Mouse (Mus musculus) adrenal gland, postnatal 4 days (tissue): Measurements from ENCODE around the gene Fgf18. TPM values are rescaled to one million over a fixed set of nuclear protein-coding genes. Genes with fewer than 3 reads are reported as not detected.

ENCODE experiments used
- DNase-seq, 2 experiments: peaks; one replicate each; pipeline ENCODE4 v3.0.0; 2021 to 2022; ENCODE audit warnings: low spot score in 2 of 2, mixed read lengths in 2 of 2
- long read RNA-seq, 2 experiments: library from polyadenylated mRNA; stranded (forward); transcript quantifications; one replicate each; pipeline ENCODE4 v2.0.0; 2021
- total RNA-seq, 2 experiments: library from RNA; stranded (reverse); gene quantifications; 2 replicates each; pipeline ENCODE4 v1.2.3; 2021

Fgf18 gene
- 1 to 10 TPM; 2.7 to 2.9 TPM for total RNA-seq
- long read RNA-seq, experiment 1, partial matches to known transcripts, result 1 of 1 reads
- long read RNA-seq, experiment 1, other reads (novel, unspliced or antisense), result 0 of 1 reads
- long read RNA-seq, experiment 2, partial matches to known transcripts, result 0 of 3 reads
- long read RNA-seq, experiment 2, other reads (novel, unspliced or antisense), result 1 of 3 reads

DNA sequence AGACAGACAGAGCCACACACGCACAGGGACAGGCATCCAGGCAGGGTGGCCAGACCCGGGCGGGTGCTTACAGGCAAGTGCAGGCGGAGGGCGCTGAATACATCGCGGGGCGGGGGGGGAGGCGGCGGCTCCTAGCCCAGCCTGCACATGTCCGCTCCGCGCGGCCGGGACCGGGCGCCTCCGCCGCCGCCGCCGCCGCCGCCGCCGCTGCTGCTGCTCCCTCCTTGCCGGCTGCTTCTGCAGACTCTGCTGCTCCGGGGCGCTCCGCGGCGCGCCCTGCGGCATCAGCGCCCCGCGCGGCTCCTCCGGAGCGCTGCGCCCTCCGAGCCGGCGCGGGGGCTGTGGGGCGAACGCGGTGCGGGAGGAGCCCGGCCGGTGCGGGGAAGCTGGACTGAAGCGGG is at the start of gene Fgf18:
Fgf18 (minus strand) TSS at position 230 of the 401 bp plus-strand sequence.
- DNase-seq, result no peak

DNA sequence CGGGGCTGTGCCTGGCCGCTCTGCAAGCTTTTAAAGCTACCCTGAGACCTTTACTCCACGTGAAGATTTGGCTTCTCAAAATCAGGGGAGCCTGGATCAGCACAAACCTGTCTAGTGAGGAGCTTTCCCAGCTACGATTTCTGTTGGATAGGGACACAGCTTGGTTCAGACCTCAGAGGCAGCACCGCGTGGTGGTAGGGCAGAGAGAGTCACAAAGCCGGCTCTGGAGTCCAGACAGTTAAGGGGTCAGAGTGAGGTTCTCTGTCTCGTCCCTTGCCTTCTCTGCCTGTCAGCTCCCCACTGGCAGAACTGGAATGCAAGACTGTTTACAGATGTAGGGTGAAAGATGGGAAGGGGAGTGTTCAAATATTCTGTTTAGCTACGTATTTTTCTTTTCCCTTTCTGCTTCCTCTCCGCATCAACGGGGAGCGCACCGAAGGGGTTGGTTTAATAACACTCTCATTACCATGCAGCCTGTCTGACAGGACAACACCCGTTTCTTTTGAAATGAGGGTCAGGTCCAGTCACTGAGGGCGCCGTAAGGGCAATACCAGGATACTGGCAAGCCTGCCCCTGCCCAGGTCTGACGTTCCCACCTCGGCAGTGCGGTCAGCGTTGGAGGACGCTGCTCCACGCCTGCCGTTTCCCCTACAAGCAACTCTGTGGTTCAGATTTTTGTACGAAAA is 49.4 kb upstream of the Fgf18 start:
- DNase-seq, result no peak

DNA sequence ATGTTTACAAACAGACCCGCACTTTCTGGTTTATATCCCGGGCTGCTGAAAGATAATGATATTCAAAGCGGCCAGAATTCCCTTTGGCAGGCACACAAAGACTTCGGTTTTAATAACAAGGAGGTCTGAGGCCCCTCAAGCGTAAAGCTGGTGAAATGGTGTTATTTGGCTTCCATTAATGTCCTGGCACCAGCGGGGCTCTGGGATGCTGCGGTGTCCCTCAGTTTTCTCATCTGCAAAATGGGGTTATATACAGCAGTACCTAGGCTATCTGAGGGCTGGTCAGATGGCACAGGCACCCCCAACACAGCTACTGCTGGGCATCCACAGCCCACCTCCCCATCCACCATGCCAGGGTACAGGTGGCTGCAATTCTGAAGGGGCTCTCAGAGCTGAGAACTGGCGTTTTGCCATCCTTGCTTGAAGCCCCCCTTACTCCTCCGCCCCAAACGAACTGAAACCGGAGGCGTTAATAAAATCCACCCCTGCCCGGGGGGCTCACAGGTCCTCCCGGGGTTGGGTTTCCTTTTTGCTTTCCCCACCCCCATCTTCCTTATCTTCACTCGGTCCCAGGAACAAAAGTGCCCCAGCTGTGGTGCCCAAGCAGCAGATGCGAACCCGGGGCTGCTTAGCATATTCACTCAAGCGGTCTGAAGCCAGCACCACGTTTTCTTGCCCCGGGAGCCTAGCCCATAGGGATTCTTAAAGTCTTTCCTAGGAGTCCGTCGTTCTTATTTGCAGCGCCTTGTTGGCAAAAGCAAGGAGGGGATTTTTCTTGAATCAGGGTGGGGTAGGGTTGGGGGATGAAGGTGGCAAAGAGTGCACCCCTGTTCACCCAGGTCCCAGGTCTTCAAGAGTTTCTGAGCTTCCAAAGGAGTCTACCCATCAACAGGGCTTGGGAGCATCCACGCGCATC is 48.6 kb upstream of the Fgf18 start:
- no peak for DNase-seq

DNA sequence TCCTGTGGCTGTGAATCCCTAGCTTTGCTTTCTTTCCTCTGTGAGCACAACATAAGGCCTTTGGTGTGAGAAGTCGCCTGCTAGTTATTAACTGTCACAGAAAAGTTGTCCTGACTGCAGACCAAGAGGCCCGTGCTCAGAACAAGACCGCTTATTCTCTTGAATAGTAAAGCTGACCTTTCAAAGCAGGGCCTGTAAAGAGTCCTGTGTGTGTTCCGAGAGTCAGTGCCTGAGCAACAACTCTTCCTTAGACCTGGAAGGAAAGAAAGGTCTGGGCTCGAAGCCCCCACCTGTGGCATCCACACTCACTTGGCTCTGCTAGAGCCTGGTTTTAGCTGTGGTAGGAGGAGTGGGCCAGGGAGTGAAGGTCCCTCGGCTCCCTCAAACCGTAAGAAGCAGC is 47.9 kb upstream of the Fgf18 start:
- no peak for DNase-seq

DNA sequence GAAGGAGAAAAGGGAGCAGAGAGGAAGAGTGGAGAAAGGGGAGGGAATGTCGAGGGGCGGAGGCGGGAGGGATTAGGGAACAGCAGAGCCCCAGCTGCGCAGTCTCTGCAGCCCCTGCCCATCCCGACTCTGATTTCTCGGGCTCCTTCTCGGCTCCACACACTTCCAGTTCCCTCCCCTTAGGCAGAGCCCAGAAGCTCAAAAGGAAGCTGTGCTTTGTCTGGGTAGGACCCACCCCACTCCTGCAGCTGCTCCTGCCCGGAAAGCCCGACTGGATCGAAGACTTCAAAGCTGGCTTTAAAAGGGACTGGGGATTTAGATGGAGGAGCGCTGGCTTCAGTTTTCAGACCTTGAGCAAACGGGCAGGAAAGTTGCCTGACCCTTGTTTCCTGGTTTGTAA is 46.5 kb upstream of the Fgf18 start:
- DNase-seq, result no peak

DNA sequence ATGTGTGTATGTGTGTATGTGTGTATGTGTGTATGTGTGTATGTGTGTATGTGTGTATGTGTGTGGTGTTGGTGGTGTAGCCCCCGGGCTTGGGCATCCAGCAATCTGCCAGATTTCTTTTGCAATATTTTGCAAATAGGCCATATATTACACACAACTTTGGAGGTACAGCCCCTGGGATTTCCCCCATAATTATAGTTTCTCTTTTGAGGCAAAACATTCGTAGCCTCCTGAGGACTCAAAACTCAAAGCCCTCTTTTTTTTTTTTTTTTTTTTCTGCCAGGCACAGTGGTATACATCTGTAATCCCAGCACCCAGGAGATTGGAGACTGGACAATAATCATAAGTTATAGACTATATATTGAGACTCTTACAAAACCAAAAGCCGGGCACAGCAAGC is 34.6 kb upstream of the Fgf18 start:
- no peak for DNase-seq

DNA sequence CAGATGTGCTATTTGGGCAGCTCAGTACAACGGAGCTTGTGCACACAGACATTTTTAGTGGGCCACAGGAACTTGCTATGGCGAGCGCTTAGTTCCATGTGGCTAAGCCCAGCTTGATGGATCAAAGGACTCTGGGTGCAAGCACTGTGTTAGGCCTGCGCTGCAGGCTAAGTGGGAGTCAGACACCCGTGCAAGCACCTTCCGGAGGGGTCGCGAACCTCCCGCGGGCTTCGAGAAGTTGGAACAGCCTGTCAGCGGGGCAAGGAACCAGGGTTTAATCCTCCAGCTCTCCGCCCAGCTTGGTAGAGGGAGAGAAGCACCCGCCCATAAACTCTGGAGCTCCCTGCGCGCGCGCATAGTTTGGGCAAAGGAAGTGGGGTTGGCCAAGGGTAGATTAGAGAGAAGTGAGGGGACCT is 33.5 kb upstream of the Fgf18 start:
- DNase-seq, result no peak

DNA sequence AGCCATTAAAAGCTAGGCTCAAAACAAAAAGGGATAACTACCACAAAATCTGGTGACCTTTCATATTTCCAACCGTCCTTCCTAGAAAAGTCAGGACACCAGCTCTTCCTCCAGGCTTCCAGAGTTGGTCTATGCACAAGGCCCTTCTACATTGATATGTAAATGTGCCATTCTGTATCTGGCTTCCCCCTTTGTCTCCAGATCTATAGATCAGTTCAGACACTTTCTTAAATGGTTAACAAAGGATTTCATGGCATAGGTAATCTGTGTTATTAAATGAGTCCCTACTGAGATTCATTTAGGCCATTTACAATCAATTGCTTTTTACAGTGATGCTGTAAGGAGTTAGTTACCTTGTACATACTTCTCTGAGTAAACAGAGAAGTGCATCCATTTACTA is 32.6 kb upstream of the Fgf18 start:
- no peak for DNase-seq

DNA sequence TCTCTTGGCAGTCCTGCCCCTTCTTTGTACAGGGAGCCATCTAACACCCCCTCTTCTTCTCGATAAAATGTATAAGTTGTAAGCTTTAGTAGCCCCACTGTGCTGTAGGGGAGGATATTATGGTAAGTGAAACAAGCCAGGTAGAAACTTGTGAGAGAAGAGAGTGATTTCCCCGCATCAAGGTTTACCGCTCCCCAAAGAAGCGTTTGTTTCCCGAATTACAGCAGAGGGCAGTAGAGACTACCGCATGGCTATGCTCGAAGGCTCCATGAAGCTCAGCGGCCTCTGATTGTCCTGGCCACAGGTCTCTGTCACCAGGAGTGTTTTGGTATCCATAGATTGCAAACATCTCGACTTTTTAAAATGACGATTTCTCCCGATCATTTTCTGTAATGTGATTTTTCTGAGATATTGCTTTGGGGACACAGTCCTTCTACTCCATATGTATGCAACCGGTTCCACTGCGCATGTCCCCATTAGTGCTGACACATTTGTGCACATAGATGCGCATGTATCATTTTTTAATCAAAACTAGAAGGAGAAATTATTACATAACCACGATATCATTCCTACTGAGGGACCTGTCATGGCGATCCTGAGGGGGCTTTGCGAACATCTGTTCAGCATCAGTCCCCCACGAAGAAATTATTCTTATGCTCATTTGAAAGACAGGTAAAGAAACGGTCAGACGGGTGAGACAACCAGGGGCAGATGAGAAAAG is 29.5 kb upstream of the Fgf18 start:
- no peak for DNase-seq

DNA sequence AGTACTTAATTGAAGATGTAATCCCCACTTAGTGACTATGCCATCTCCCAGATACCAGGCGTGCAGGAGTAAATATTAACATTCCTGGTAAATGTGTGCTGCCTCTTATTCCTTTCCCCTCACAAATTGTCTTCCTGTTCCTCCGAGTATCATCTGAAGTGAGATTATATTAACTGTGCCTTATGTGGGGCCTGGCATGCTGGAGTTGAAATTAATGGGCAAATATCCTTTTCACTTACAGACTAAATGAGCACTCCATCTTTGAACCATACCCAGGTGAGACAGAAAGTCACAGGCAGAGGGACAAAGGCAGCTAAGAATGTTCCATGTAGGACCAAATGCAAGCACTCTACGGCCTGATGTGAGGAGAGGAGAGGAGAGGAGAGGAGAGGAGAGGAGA is 28.6 kb upstream of the Fgf18 start:
- DNase-seq, result no peak

DNA sequence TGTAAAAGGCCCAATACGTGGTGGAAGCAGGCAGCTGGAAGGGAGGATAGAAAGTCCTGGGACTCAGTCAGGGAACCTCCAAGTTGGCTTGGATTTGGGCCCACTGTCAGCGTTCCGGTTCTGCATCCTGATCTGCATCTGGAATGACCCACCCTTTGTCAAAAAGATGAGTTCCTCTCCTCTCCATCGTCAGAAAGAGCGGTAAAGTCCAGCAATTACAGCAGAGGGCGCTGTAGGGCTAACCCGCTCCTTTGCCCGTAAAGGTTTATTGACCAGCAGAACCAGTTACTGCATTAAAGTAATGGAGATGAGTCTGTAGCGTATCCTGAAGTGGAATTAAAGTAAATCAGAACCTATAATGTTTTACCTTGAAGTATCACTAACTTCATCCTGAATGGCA is 23.3 kb upstream of the Fgf18 start:
- no peak for DNase-seq

DNA sequence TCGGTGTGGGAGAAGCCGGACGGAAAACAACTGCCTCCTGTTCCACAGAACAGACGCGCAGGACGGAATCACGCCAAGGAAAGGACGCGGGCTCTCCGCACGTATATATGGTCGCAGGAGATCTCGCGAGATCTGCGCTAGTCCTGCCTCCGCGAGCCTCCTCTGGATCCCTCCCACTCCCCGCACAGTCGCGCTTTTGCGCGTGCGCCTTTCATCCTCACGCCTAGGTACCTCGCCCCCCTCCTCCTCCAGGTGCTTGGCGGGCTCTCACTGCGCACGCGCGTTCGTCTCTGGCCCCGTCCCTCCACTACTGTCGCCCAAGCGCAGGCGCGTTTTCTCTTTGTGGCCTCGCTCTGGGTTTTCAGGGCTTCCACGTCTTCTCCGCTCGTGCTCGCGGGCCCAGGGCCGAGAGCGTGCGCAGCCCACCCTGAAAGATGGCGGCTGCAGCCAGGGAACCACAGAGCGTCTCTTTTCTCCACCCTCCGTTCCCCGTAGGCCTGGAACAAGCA is 15.9 kb upstream of the Fgf18 start, which contains the start of gene Npm1:
Npm1 (minus strand) TSS at position 209 of the 509 bp plus-strand sequence.
- DNase-seq, result peak; percentile 98 to 99

DNA sequence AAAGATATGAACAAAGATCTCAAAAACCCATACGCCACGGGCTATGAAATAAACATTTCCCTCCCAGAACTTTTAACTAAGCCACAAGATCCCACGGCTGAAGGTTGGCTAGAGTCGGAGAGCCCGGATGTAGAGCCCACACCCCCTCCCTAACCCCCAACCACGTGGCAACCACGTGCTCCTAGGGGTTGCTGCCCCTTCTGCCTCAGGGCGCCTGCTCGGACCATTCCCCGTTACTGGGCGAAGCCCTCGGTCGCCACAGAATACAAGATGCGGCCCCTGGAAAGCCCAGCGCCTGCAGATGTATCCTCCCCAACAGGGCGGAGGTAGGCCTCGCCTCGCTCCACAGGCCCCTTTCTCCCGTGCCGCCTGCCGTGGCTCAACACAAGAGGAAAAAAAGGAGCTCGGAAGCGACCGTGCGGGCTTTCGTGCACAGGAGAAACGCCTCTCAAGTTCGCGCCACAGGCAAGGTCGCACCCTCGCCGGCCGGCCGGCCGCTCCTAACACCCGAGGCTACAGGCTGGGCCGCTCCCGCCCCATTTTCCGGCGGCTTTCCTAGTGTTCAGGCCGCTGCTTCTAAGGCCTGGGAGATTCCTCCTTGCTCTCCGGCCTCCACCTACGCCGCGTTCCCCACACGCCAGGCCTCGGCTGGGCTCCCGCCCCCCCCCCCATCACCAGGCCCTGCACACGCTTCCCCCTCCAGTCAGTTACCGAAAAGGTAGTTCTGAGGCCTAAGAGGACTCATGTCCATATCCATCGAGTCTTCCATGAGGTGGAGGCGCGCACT is 15.2 kb upstream of the Fgf18 start:
- peak; percentile 30 to 54 for DNase-seq

DNA sequence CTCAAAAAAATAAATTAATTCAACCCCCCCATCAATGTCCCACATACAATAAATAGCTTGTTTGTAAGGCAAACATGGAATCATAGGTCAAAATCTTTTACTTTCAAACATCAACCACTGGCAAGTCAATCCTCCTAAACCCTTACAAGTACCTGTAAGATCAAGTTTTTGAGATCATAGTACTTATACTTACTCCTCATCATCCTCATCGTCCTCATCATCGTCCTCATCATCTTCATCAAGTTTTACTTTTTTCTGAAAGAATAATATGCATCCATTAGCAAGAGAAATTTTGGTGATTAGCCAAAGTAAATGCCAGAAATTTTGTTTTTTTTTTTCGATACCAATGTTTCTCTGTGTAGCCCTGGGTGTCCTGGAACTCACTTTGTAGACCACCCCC is 12.5 kb upstream of the Fgf18 start:
- DNase-seq, result no peak

DNA sequence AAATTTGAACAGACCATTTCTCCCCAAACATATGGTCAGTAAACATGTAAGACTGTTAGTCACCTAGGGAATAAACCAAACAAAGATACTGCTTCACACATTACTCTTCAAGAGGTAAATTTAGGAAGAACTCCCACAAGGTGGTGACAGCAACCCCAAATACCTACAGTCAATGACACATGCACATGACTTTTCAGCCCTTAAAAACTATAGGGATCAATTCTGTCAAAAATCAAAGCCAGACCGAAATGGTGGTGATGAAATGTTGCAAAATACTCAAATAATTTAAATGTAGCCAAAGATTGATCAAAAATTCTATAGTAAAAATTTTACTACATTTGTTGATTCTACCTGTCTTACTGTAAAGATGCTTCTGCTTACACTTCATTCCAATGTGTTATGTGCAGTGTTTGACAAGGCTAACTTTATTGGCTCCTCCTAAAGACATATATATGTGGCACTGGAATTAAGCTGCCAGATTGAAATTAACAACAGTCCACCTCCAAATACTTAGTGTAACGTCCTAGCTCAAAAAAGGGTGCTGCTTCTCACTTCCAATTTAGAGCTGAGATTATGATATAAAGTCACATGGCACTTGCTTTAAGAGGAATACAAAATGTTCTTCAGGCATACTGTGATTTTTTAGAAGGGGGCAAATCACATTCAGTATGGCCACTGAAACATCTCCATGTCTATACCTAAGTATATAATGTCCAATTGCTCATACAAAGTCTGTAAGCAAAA is 10.4 kb upstream of the Fgf18 start:
- DNase-seq, result no peak

DNA sequence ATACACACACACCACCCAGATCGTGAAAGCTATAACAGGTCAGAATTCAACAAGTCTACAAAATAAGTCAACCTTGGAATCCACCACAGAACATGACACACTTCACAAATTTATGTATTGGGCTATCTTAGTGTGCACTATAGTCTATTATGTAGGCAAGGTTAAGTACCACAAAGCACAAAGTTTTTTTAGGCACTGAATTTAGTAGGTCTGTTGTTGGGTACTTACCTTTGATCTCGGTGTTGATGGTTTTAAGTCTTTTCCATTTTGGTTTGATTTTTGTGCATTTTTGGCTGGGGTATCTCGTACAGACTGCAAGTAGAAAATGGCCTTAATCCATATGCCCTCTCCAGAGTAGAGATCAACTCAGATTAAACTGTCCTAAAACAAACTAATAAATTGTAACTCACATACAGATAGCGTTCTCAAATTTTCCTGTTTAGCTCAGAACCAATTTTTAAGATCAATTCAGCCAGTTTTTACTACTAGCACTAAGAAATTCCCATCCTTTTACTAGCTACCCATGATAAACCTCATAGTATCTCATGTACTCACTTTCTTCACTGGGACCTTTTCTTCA is 9.3 kb upstream of the Fgf18 start:
- no peak for DNase-seq

DNA sequence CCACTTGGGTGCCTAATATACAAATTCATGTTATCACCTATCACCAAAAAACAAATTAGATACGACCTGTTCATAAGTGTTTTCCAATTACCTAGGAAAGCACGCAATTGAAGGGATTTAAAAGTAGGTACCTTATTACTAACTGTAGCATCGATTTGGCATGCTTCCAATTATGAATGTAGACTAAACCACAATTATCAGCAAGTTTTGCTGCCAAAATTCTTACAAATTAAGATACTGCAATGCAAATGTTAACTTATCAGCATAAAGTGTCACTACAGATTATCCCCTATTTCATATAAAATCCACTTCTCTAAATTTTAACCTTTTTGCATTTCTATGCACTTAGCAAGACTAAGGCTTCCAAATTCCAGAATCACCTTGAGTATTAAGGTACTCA is 7.3 kb upstream of the Fgf18 start:
- no peak for DNase-seq

DNA sequence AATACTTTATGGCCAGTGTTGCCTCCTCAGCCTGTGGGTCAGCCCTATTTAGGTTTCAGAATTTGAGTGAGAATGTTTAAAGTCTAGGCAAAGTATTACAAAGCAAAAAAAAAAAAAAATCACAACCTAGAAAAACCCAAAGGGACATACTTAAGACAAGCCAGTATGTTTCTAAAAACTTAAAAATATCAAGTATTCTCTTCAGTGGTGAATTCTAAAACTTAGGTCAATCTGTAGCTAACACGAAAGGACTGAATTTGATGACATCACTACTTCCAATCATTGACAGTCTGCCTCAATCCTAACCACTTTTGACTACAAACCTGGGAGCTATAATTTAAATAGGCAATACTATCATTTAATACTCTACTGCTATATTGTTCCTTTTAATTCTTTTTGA is 5.8 kb upstream of the Fgf18 start:
- DNase-seq, result no peak

DNA sequence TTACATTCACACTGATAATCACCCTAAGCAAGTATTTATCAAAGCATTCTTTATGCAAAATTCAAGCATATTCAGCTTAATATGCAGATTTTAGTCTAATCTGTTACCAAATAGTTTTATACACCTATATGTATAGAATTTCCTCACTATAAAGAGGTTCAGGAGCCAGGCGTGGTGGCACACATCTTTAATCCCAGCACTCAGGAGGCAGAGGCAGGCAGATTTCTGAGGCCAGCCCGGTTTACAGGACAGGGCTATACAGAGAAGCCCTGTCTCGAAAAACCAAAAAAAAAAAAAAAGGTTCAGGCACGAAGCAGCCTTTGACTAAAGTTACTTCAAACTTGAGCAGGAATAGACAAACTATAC is 4.6 kb upstream of the Fgf18 start:
- DNase-seq, result no peak
